Mouse (Mus musculus): Measurements from ENCODE around the gene Rdx. TPM values are rescaled to one million over a fixed set of nuclear protein-coding genes. Genes with fewer than 3 reads are reported as not detected.

Gene Rdx
- polyA plus RNA-seq, 1 experiment, result 28.5 TPM

GRCm38 (mm10) chr9:52047821-52048649, 1.1 kb downstream of the Rdx start:
- H3ac ChIP-seq (ENCODE audit: control insufficient read depth, insufficient read length, low read depth), result peak overlapping the region; percentile 94
- H3K4me3 ChIP-seq (ENCODE audit: insufficient read depth, poor library complexity, severe bottlenecking), result peak overlapping the region; percentile 64
- TF ChIP-seq MYOG (IDR thresholded peaks at IDR 0.05; ENCODE audit: control insufficient read depth, extremely low read depth, insufficient read length), result no peak
- no peak for TF ChIP-seq USF1 (IDR thresholded peaks at IDR 0.05; ENCODE audit: low read depth)
- no peak for TF ChIP-seq MYOD1 (IDR thresholded peaks at IDR 0.05; ENCODE audit: control insufficient read depth, insufficient read length, low read depth)
- no peak for TF ChIP-seq MAX (IDR thresholded peaks at IDR 0.05)
- no peak for TF ChIP-seq CEBPB (IDR thresholded peaks at IDR 0.05; ENCODE audit: low read depth)
- no peak for TF ChIP-seq FOSL1 (IDR thresholded peaks at IDR 0.05; ENCODE audit: insufficient read depth, low read length, poor library complexity, severe bottlenecking)
- no peak for TF ChIP-seq CTCF (IDR thresholded peaks at IDR 0.05; ENCODE audit: control insufficient read depth, insufficient read depth, insufficient read length)
- H3K79me2 ChIP-seq (ENCODE audit: control insufficient read depth, insufficient read depth), result peaks cover 48% of the 10 kb centered on the region
- H3K79me3 ChIP-seq (ENCODE audit: low read depth), result peaks cover 43% of the 10 kb centered on the region
- no peaks in the 10 kb centered on the region for H3K36me3 ChIP-seq (ENCODE audit: control insufficient read depth, insufficient read depth)
- H3K27me3 ChIP-seq (ENCODE audit: control insufficient read depth, insufficient read depth, insufficient read length), result no peaks in the 10 kb centered on the region

DNA sequence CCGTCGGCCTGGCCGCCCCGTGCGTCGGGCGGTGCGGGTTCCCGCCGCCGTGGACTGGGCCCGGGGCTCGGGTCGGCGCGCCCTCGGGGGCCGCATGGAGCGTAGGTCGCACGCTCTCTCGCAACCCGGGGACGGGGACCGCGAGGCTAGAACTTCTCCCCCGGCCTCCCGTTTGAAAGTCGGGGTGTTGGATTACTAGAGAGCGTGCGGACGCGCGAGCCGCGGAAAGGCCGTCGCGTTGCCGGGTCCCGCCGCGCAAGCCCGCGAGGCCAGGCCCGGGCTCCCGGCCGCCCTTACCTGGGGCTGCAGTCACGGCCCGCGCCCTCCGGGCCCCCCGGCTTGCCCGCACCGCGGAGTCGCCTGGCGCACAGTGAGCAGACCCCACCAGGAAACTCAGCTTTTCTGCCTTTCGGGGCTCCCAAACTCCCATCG, 1.7 kb downstream of the Rdx start:
- no peak for TF ChIP-seq USF1 (IDR thresholded peaks at IDR 0.05; ENCODE audit: low read depth)
- no peak for TF ChIP-seq CTCF (IDR thresholded peaks at IDR 0.05; ENCODE audit: control insufficient read depth, insufficient read depth, insufficient read length)
- no peak for TF ChIP-seq FOSL1 (IDR thresholded peaks at IDR 0.05; ENCODE audit: insufficient read depth, low read length, poor library complexity, severe bottlenecking)
- no peak for TF ChIP-seq MYOD1 (IDR thresholded peaks at IDR 0.05; ENCODE audit: control insufficient read depth, insufficient read length, low read depth)
- TF ChIP-seq MAX (IDR thresholded peaks at IDR 0.05), result no peak
- TF ChIP-seq CEBPB (IDR thresholded peaks at IDR 0.05; ENCODE audit: low read depth), result no peak
- no peak for TF ChIP-seq MYOG (IDR thresholded peaks at IDR 0.05; ENCODE audit: control insufficient read depth, extremely low read depth, insufficient read length)
- Histone ChIP-seq H3K4me3 (ENCODE audit: insufficient read depth, poor library complexity, severe bottlenecking) (peak overlapping the region; percentile 64), H3K79me3 (ENCODE audit: low read depth) (peaks cover 49% of the 10 kb centered on the region), H3K36me3 (ENCODE audit: control insufficient read depth, insufficient read depth) (no peaks in the 10 kb centered on the region), H3K79me2 (ENCODE audit: control insufficient read depth, insufficient read depth) (peaks cover 55% of the 10 kb centered on the region), H3ac (ENCODE audit: control insufficient read depth, insufficient read length, low read depth) (peak overlapping the region; percentile 94), H3K27me3 (ENCODE audit: control insufficient read depth, insufficient read depth, insufficient read length) (no peaks in the 10 kb centered on the region)

DNA sequence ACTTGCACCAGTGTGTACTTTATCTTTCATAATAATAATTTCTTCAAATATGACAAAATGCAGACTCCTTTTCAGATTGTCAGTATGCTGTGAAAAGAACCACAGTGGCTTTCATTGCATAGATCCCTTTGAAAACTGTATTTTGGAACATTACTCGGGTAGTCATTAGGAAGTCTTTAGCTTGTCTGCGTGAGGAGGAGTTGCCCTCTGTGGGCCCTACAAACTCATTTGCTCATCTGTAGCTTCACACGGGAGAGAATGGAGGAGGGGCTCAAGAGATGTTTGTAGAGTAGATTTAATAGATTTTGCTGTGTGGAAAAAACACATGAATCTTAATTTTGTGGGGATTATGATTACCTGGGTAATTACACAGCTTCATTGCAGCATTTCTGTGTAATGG, 2.6 kb downstream of the Rdx start:
- Histone ChIP-seq H3K79me2 (ENCODE audit: control insufficient read depth, insufficient read depth) (peaks cover 64% of the 10 kb centered on the region), H3K79me3 (ENCODE audit: low read depth) (peaks cover 58% of the 10 kb centered on the region), H3ac (ENCODE audit: control insufficient read depth, insufficient read length, low read depth) (no peak overlapping the region), H3K4me3 (ENCODE audit: insufficient read depth, poor library complexity, severe bottlenecking) (peak overlapping the region; percentile 64), H3K36me3 (ENCODE audit: control insufficient read depth, insufficient read depth) (no peaks in the 10 kb centered on the region), H3K27me3 (ENCODE audit: control insufficient read depth, insufficient read depth, insufficient read length) (no peaks in the 10 kb centered on the region)
- TF ChIP-seq MAX (IDR thresholded peaks at IDR 0.05) (no peak), CTCF (IDR thresholded peaks at IDR 0.05; ENCODE audit: control insufficient read depth, insufficient read depth, insufficient read length) (no peak), CEBPB (IDR thresholded peaks at IDR 0.05; ENCODE audit: low read depth) (no peak), MYOG (IDR thresholded peaks at IDR 0.05; ENCODE audit: control insufficient read depth, extremely low read depth, insufficient read length) (no peak), MYOD1 (IDR thresholded peaks at IDR 0.05; ENCODE audit: control insufficient read depth, insufficient read length, low read depth) (no peak), FOSL1 (IDR thresholded peaks at IDR 0.05; ENCODE audit: insufficient read depth, low read length, poor library complexity, severe bottlenecking) (no peak)

GRCm38 (mm10) chr9:52050361-52050760, 3.4 kb downstream of the Rdx start:
- H3K4me3 ChIP-seq (ENCODE audit: insufficient read depth, poor library complexity, severe bottlenecking), result no peak overlapping the region

GRCm38 (mm10) chr9:52052221-52052620, 5.2 kb downstream of the Rdx start:
- no peak for TF ChIP-seq MYOD1 (IDR thresholded peaks at IDR 0.05; ENCODE audit: control insufficient read depth, insufficient read length, low read depth)
- no peak for TF ChIP-seq MYOG (IDR thresholded peaks at IDR 0.05; ENCODE audit: control insufficient read depth, extremely low read depth, insufficient read length)
- no peak for TF ChIP-seq USF1 (IDR thresholded peaks at IDR 0.05; ENCODE audit: low read depth)
- TF ChIP-seq CTCF (IDR thresholded peaks at IDR 0.05; ENCODE audit: control insufficient read depth, insufficient read depth, insufficient read length), result no peak
- no peak for TF ChIP-seq MAX (IDR thresholded peaks at IDR 0.05)
- TF ChIP-seq FOSL1 (IDR thresholded peaks at IDR 0.05; ENCODE audit: insufficient read depth, low read length, poor library complexity, severe bottlenecking), result no peak
- TF ChIP-seq CEBPB (IDR thresholded peaks at IDR 0.05; ENCODE audit: low read depth), result no peak
- no peak overlapping the region for H3ac ChIP-seq (ENCODE audit: control insufficient read depth, insufficient read length, low read depth)
- H3K36me3 ChIP-seq (ENCODE audit: control insufficient read depth, insufficient read depth), result peaks cover 3% of the 10 kb centered on the region
- no peaks in the 10 kb centered on the region for H3K27me3 ChIP-seq (ENCODE audit: control insufficient read depth, insufficient read depth, insufficient read length)
- peaks cover 90% of the 10 kb centered on the region for H3K79me2 ChIP-seq (ENCODE audit: control insufficient read depth, insufficient read depth)
- H3K4me3 ChIP-seq (ENCODE audit: insufficient read depth, poor library complexity, severe bottlenecking), result no peak overlapping the region
- H3K79me3 ChIP-seq (ENCODE audit: low read depth), result peaks cover 82% of the 10 kb centered on the region

More at GRCm38 (mm10) chr9:52050361-52050760, 3.4 kb downstream of the Rdx start:
- TF ChIP-seq MAX (IDR thresholded peaks at IDR 0.05), result no peak
- TF ChIP-seq CTCF (IDR thresholded peaks at IDR 0.05; ENCODE audit: control insufficient read depth, insufficient read depth, insufficient read length), result no peak
- no peak for TF ChIP-seq USF1 (IDR thresholded peaks at IDR 0.05; ENCODE audit: low read depth)
- TF ChIP-seq MYOG (IDR thresholded peaks at IDR 0.05; ENCODE audit: control insufficient read depth, extremely low read depth, insufficient read length), result no peak
- TF ChIP-seq MYOD1 (IDR thresholded peaks at IDR 0.05; ENCODE audit: control insufficient read depth, insufficient read length, low read depth), result no peak
- no peak for TF ChIP-seq FOSL1 (IDR thresholded peaks at IDR 0.05; ENCODE audit: insufficient read depth, low read length, poor library complexity, severe bottlenecking)
- TF ChIP-seq CEBPB (IDR thresholded peaks at IDR 0.05; ENCODE audit: low read depth), result no peak
- H3K79me2 ChIP-seq (ENCODE audit: control insufficient read depth, insufficient read depth), result peaks cover 71% of the 10 kb centered on the region
- H3K27me3 ChIP-seq (ENCODE audit: control insufficient read depth, insufficient read depth, insufficient read length), result no peaks in the 10 kb centered on the region
- H3K79me3 ChIP-seq (ENCODE audit: low read depth), result peaks cover 65% of the 10 kb centered on the region
- H3K36me3 ChIP-seq (ENCODE audit: control insufficient read depth, insufficient read depth), result peaks cover 3% of the 10 kb centered on the region
- H3ac ChIP-seq (ENCODE audit: control insufficient read depth, insufficient read length, low read depth), result no peak overlapping the region
